Mouse (Mus musculus): Measurements from ENCODE around the gene Gm614.

DNA sequence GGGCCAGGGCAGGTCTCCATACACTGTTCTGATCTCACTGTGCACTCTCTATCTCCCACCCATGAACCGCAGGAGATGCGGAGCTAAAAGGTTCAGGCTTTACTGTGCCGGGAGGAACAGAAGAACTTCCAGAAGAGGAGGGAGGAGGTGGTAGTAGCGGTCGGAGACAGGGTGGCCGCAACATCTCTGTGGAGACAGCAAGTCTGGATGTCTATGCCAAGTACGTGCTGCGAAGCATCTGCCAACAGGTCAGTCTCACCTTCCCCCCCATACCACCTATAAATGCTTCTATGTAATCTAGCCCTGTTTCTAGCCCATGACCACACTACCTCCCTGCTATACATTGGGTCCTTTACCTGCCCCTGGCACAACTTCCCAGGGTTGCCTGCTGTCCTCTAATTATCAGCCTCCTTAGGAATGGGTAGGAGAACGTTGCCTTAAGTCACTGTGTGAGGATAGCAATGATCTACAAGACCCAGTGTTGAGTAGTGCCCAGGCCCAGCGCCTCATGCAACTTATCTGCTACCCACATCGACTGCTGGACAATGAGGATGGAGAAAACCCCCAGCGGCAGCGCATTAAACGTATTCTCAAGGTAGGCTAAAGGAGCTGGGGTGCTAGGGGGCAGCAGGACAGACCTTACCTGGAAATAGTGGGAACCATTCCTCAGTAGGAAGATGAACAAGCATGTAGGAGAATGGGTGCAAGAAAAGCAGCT, 22.3 kb upstream of the Gm614 start:
- TF ChIP-seq POLR2A (IDR thresholded peaks at IDR 0.05; ENCODE audit: low read depth, low read length) (no peak), CTCF (conservative IDR thresholded peaks at IDR 0.05; ENCODE audit: insufficient read depth, insufficient read length, low read depth, low read length) (no peak)

All from kidney, adult 2 months (tissue).